Mouse (Mus musculus) hindbrain, embryonic 11.5 days (tissue): ENCODE results near the gene Gm20388. TPM values are rescaled to one million over a fixed set of nuclear protein-coding genes. Genes with fewer than 3 reads are reported as not detected.
A peak's percentile ranks its signal among the peaks of the same experiment; 100 is the strongest.

ENCODE experiments used
- ATAC-seq: fragments of 200-750 bp; cut with Nextera tagmentation; 2 replicates; pipeline ENCODE4 v1.8.0; 2017; ENCODE audit warnings: mild to moderate bottlenecking, moderate TSS enrichment, moderate library complexity; ENCODE audit not compliant: low FRiP score
- DNase-seq: peaks from one replicate; pipeline ENCODE4 v3.0.0-alpha.2; 2015; ENCODE audit warnings: low spot score
- H3K27ac ChIP-seq: fragments of 300-500 bp; sonication (generic); 2 replicates; pipeline ENCODE4 v1.5.1; 2014; ENCODE audit warnings: mild to moderate bottlenecking, low read depth, low read length
- H3K27me3 ChIP-seq: fragments of 300-500 bp; sonication (generic); 2 replicates; pipeline ENCODE4 v1.6.1; 2014; ENCODE audit warnings: mild to moderate bottlenecking, low read length, moderate library complexity, mixed read lengths; ENCODE audit not compliant: control insufficient read depth, insufficient read depth
- H3K36me3 ChIP-seq: fragments of 300-500 bp; sonication (generic); 2 replicates; pipeline ENCODE4 v1.6.1; 2014; ENCODE audit warnings: mild to moderate bottlenecking, low read length, moderate library complexity, mixed read lengths; ENCODE audit not compliant: control insufficient read depth, insufficient read depth
- H3K4me1 ChIP-seq: fragments of 300-500 bp; sonication (generic); replicated peaks from 2 replicates; pipeline ENCODE4 v1.6.1; 2014; ENCODE audit warnings: low read length, mixed read lengths; ENCODE audit not compliant: control insufficient read depth, insufficient read depth
- H3K4me2 ChIP-seq: fragments of 300-500 bp; sonication (generic); replicated peaks from 2 replicates; pipeline ENCODE4 v1.6.1; 2014; ENCODE audit warnings: mild to moderate bottlenecking, low read depth, low read length
- H3K4me3 ChIP-seq: fragments of 300-500 bp; sonication (generic); 2 replicates; pipeline ENCODE4 v1.5.1; 2014; ENCODE audit warnings: low read depth, low read length
- H3K9ac ChIP-seq: fragments of 300-500 bp; sonication (generic); 2 replicates; pipeline ENCODE4 v1.6.1; 2014; ENCODE audit warnings: low read depth, low read length
- H3K9me3 ChIP-seq: fragments of 300-500 bp; sonication (generic); 2 replicates; pipeline ENCODE4 v1.6.1; 2016; ENCODE audit warnings: low read length; ENCODE audit not compliant: control insufficient read depth
- WGBS: fragments of 180-500 bp; shearing (Covaris S2); extraction: QIAGEN DNeasy Blood & Tissue Kit; methylation state at CpG from one replicate; pipeline ENCODE4 v1.1.7; 2014; 5-methylcytosine and 5-hydroxymethylcytosine counted together
- polyA plus RNA-seq: library from polyadenylated mRNA; unstranded; fragments of >200 nt; fragmentation: Nextera tagmentation; extraction: Ambion mirVana; gene quantifications from 2 replicates; pipeline ENCODE4 v1.2.1, GENCODE M21; 2014

The Gm20388 gene
- polyA plus RNA-seq, 1 experiment from 2014 or later = 11.8 TPM

DNA sequence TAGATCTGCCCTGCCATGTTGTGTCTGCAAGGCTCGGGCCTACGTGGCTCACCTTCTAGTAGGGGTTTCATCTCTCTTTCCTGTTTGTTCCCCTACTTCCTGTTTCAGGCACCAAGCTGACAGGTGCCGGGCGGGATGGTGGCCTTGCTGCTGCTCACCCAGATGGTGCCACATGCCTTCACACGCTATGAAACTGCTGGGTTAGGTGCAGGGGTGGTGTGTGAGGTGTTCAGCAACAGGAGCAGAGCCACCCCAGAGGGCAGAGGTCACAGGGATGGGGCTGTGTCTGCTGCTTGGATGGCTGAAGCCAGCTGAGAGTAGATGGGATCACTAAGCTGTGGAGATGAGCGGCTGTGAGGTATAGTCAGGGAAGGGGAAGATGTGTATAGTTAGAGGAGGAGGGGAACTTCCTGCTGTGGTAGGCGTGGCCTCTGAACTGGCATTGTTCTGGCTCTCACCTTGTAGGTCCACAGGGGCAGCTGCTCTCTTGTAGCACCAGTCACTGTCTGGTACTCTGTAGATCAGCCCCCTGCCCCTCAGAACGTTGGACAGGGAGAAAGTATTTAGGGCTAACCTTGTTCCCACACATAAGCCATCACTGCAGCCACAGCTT lies 4363.1 kb downstream of the Gm20388 start:
- no peak for ATAC-seq
- Histone ChIP-seq H3K27ac (no peak overlapping the region), H3K4me2 (no peak overlapping the region), H3K9ac (no peak overlapping the region), H3K27me3 (no peaks in the 10 kb centered on the region), H3K9me3 (no peaks in the 10 kb centered on the region; the same call in 1 of the 2 replicates), H3K36me3 (0 out of 2 replicates have a peak, but pooled peaks cover 4% of the 10 kb centered on the region), H3K4me3 (no peak overlapping the region), H3K4me1 (peaks cover 4% of the 10 kb centered on the region; the same call in 1 of the 2 replicates)
- no peak for DNase-seq
- 60% methylated on average over 8 of the region's 8 CpGs for WGBS

DNA sequence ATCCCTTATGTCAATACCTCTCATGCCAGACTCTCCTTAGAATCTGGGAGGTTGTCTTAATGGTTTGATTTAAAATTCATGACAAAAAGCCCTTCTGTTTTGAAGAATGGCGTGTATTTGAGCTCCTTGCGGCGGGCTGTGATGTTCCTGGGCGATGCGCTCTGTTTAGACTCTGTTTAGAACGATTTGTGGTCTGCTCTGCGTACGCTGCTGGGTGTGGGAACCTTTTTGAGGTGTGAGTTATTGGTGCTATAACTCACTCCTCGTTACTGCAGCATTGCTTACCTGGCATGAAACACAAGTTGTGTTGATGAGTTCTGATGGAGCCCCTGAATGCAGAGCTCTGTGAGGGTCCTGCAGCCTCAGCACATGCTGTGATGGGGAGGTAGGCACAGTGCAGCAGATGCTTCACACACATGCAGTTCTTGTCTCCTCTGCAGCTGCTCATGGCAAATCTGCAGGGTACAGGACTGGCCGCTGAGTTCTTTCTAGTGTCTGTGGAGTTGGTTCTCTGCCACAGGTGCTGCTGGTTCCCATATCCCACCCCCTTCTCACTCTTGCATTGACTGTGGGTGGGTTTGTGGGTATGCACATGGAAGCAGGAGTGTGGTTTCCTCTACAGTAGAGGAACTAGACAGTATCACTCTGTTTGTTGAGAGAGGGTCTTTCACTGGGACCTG lies 4363.9 kb downstream of the Gm20388 start:
- Histone ChIP-seq H3K9me3 (no peaks in the 10 kb centered on the region; the same call in 1 of the 2 replicates), H3K4me3 (no peak overlapping the region), H3K27ac (0 out of 2 replicates have a peak overlapping the region, but pooled peaks have one; percentile 27), H3K4me1 (peaks cover 4% of the 10 kb centered on the region; the same call in 1 of the 2 replicates), H3K36me3 (0 out of 2 replicates have a peak, but pooled peaks cover 4% of the 10 kb centered on the region), H3K4me2 (no peak overlapping the region), H3K9ac (no peak overlapping the region), H3K27me3 (no peaks in the 10 kb centered on the region)
- DNase-seq = no peak
- WGBS = 78% methylated on average over 10 of the region's 10 CpGs
- ATAC-seq = no peak

- 96% methylated on average over 10 of the region's 10 CpGs for WGBS
- ATAC-seq (no peak), DNase-seq (no peak)
- Histone ChIP-seq H3K4me2 (no peak overlapping the region), H3K27me3 (no peaks in the 10 kb centered on the region), H3K36me3 (0 out of 2 replicates have a peak, but pooled peaks cover 4% of the 10 kb centered on the region), H3K27ac (no peak overlapping the region), H3K9ac (no peak overlapping the region), H3K4me1 (peaks cover 4% of the 10 kb centered on the region; the same call in 1 of the 2 replicates), H3K4me3 (no peak overlapping the region), H3K9me3 (no peaks in the 10 kb centered on the region; the same call in 1 of the 2 replicates)
These were observed 4364.9 kb downstream of the Gm20388 start for GRCm38 (mm10) chr8:124275377-124276071.

GRCm38 (mm10) chr8:124277951-124278910 lies 4367.6 kb downstream of the Gm20388 start:
- no peaks in the 10 kb centered on the region; the same call in 1 of the 2 replicates for H3K9me3 ChIP-seq
- no peaks in the 10 kb centered on the region for H3K27me3 ChIP-seq
- H3K4me2 ChIP-seq = no peak overlapping the region
- H3K36me3 ChIP-seq = 0 out of 2 replicates have a peak, but pooled peaks cover 4% of the 10 kb centered on the region
- H3K4me3 ChIP-seq = no peak overlapping the region
- H3K27ac ChIP-seq = no peak overlapping the region
- 78% methylated on average over 24 of the region's 24 CpGs for WGBS
- peaks cover 16% of the 10 kb centered on the region for H3K4me1 ChIP-seq
- H3K9ac ChIP-seq = no peak overlapping the region
- DNase-seq = no peak
- ATAC-seq = no peak

DNA sequence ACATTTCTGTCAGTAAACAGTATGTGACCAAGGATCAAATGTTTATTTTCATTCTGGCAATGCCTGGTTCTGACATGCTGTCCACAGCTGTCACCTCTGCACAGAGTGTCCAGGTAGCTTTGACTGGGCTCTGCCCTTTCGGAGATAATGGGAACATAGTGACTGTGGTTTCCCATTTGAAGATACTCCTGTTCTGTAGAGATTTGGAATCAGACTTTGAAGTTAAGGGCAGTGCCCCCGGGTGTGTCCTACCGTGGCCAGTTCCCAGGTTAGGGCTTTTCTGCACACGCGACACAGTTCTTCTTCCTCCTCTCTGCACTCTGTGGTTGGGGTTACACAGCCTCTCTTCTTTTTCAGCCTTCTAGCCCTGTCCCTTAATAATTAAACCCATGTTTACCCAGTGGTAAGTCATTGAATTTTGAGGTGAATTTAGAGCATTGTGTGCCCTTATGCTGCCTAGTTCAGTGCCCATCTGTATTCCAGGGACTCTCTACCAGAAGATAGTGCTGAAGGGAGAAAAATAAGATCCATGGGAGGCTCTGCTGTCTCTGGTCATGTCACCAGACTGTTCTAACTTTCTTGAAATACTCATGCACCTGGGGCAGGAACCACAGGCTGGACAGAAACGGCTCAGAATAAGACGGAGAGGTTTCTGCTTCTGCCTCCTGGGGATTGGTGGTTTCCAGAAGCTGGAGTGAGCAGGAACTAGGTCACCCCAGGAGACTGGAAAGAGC lies 4368.5 kb downstream of the Gm20388 start:
- H3K27me3 ChIP-seq = no peaks in the 10 kb centered on the region
- 89% methylated on average over 7 of the region's 7 CpGs for WGBS
- DNase-seq (no peak), ATAC-seq (no peak)
- H3K4me2 ChIP-seq = no peak overlapping the region
- no peaks in the 10 kb centered on the region; the same call in 1 of the 2 replicates for H3K9me3 ChIP-seq
- 0 out of 2 replicates have a peak, but pooled peaks cover 4% of the 10 kb centered on the region for H3K36me3 ChIP-seq
- H3K4me3 ChIP-seq = no peak overlapping the region
- H3K27ac ChIP-seq = no peak overlapping the region
- no peak overlapping the region for H3K9ac ChIP-seq
- H3K4me1 ChIP-seq = peaks cover 21% of the 10 kb centered on the region

GRCm38 (mm10) chr8:124279690-124279985 lies 4369.0 kb downstream of the Gm20388 start:
- WGBS = 96% methylated on average over 5 of the region's 5 CpGs
- Histone ChIP-seq H3K4me2 (no peak overlapping the region), H3K4me1 (peaks cover 23% of the 10 kb centered on the region), H3K4me3 (no peak overlapping the region), H3K36me3 (0 out of 2 replicates have a peak, but pooled peaks cover 4% of the 10 kb centered on the region), H3K27ac (no peak overlapping the region), H3K27me3 (no peaks in the 10 kb centered on the region), H3K9ac (no peak overlapping the region), H3K9me3 (no peaks in the 10 kb centered on the region; the same call in 1 of the 2 replicates)
- ATAC-seq = no peak
- no peak for DNase-seq

GRCm38 (mm10) chr8:124281700-124282541 lies 4371.3 kb downstream of the Gm20388 start:
- Histone ChIP-seq H3K9me3 (no peaks in the 10 kb centered on the region), H3K9ac (no peak overlapping the region), H3K4me3 (no peak overlapping the region), H3K4me1 (peaks cover 42% of the 10 kb centered on the region), H3K4me2 (no peak overlapping the region), H3K36me3 (no peaks in the 10 kb centered on the region), H3K27me3 (no peaks in the 10 kb centered on the region), H3K27ac (peak overlapping the region; percentile 97)
- no peak for ATAC-seq
- WGBS = 64% methylated on average over 11 of the region's 11 CpGs
- no peak for DNase-seq
